Mouse (Mus musculus) ES-E14 (cell line): ENCODE measurements around the gene Pus3.

Source experiments
- MAFK ChIP-seq: IDR thresholded peaks from 2 replicates; pipeline ENCODE4 v1.6.1; 2014; ENCODE audit warnings: mild to moderate bottlenecking, low read depth, low read length, inconsistent platforms; ENCODE audit not compliant: insufficient read depth
- ZNF384 ChIP-seq: IDR thresholded peaks from 2 replicates; pipeline ENCODE4 v1.6.1; 2012; ENCODE audit warnings: low read depth, low read length, inconsistent platforms

DNA sequence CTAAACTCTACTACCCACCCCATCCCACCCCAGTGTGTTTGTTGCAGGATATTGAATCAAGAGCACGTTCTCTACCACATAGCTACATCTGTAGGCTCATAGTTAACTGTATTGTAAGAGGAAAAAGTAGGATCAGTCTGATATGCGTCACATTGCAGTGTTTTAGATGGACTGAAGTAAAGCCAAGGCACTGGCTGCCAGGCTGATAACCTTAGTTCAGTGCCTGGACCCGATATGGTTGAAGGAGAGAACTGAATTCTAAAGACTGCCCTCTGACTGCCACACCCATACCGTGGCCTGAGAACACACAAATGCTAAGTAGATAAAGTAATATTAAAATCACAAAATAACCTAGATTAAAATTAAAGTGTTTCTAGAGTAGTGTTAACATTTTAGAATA, 22.5 kb upstream of the Pus3 start:
- TF ChIP-seq MAFK (no peak), ZNF384 (no peak)
